Mouse (Mus musculus): ENCODE data around the gene Acy3.
A peak's percentile ranks its signal among the peaks of the same experiment; 100 is the strongest.
"Not testable (repeated sequence)": the region's sequence is repeated elsewhere in the genome, so short reads cannot be mapped to it uniquely, and the experiment has no call there.

Acy3 gene

GRCm38 (mm10) chr19:4004331-4004730 lies 18.0 kb downstream of the Acy3 start:
- DNase-seq: no peak

- DNase-seq: no peak
Measured at GRCm38 (mm10) chr19:4005091-4005490, 18.7 kb downstream of the Acy3 start.

GRCm38 (mm10) chr19:4005971-4006370 lies 19.6 kb downstream of the Acy3 start:
- no peak for DNase-seq

- no peak for DNase-seq
Measured at GRCm38 (mm10) chr19:4011086-4011485, 24.7 kb downstream of the Acy3 start.

- peak; percentile 96 for DNase-seq
Measured at GRCm38 (mm10) chr19:4012432-4013022, 26.2 kb downstream of the Acy3 start, which contains the start of gene Ndufv1. Ndufv1 (minus strand) TSS chr19:4012806.

GRCm38 (mm10) chr19:4013066-4013465 lies 26.7 kb downstream of the Acy3 start:
- DNase-seq: no peak

- DNase-seq: no peak
Measured at GRCm38 (mm10) chr19:4014802-4015201, 28.4 kb downstream of the Acy3 start.

- DNase-seq: no peak
Measured at GRCm38 (mm10) chr19:4015635-4016034, 29.3 kb downstream of the Acy3 start.

- DNase-seq: no peak
Measured at GRCm38 (mm10) chr19:4017921-4018587, 31.7 kb downstream of the Acy3 start.

GRCm38 (mm10) chr19:4018743-4019583 lies 32.6 kb downstream of the Acy3 start:
- DNase-seq: peak; percentile 85

- DNase-seq: no peak
Measured at GRCm38 (mm10) chr19:4023185-4023584, 36.8 kb downstream of the Acy3 start.

GRCm38 (mm10) chr19:4027576-4027975 lies 41.2 kb downstream of the Acy3 start:
- DNase-seq: no peak

- DNase-seq: no peak
Measured at GRCm38 (mm10) chr19:4032668-4033067, 46.3 kb downstream of the Acy3 start.

- no peak for DNase-seq
Measured at GRCm38 (mm10) chr19:4033298-4033697, 46.9 kb downstream of the Acy3 start.

GRCm38 (mm10) chr19:4033742-4034141 lies 47.4 kb downstream of the Acy3 start:
- DNase-seq: no peak

GRCm38 (mm10) chr19:4036327-4037045 lies 50.1 kb downstream of the Acy3 start:
- no peak for DNase-seq

- DNase-seq: not testable (repeated sequence)
Measured at GRCm38 (mm10) chr19:4037154-4037787, 50.9 kb downstream of the Acy3 start.

- peak; percentile 90 for DNase-seq
Measured at GRCm38 (mm10) chr19:4037788-4038232, 51.4 kb downstream of the Acy3 start, which contains the start of gene Gstp1. Gstp1 (minus strand) TSS chr19:4037985.
